Mouse (Mus musculus) heart, embryonic 11.5 days (tissue): ENCODE measurements around the gene Smco3. TPM values are rescaled to one million over a fixed set of nuclear protein-coding genes. Genes with fewer than 3 reads are reported as not detected.
A peak's percentile ranks its signal among the peaks of the same experiment; 100 is the strongest.

Experiments
- ATAC-seq: fragments of 200-750 bp; cut with Nextera tagmentation; replicated peaks from 2 replicates; pipeline ENCODE4 v1.8.0; 2017; ENCODE audit warnings: moderate library complexity; ENCODE audit not compliant: insufficient number of reproducible peaks, low FRiP score, low TSS enrichment
- H3K27ac ChIP-seq: fragments of 300-500 bp; sonication (generic); 2 replicates; pipeline ENCODE4 v1.5.1; 2014; ENCODE audit warnings: mild to moderate bottlenecking, low read depth, low read length
- H3K27me3 ChIP-seq: fragments of 300-500 bp; sonication (generic); 2 replicates; pipeline ENCODE4 v1.6.1; 2014; ENCODE audit warnings: mild to moderate bottlenecking, low read length, mixed read lengths; ENCODE audit not compliant: control insufficient read depth, insufficient read depth
- H3K36me3 ChIP-seq: fragments of 300-500 bp; sonication (generic); 2 replicates; pipeline ENCODE4 v1.6.1; 2014; ENCODE audit warnings: mild to moderate bottlenecking, low read length, moderate library complexity, mixed read lengths; ENCODE audit not compliant: control insufficient read depth, insufficient read depth
- H3K4me1 ChIP-seq: fragments of 300-500 bp; sonication (generic); 2 replicates; pipeline ENCODE4 v1.6.1; 2014; ENCODE audit warnings: low read length; ENCODE audit not compliant: control insufficient read depth, insufficient read depth
- H3K4me2 ChIP-seq: fragments of 300-500 bp; sonication (generic); 2 replicates; pipeline ENCODE4 v1.6.1; 2014; ENCODE audit warnings: mild to moderate bottlenecking, moderate library complexity
- H3K4me3 ChIP-seq: fragments of 300-500 bp; sonication (generic); 2 replicates; pipeline ENCODE4 v1.5.1; 2014; ENCODE audit warnings: low read depth, low read length
- H3K9ac ChIP-seq: fragments of 300-500 bp; sonication (generic); 2 replicates; pipeline ENCODE4 v1.6.1; 2014; ENCODE audit warnings: mild to moderate bottlenecking, low read depth, low read length, moderate library complexity
- H3K9me3 ChIP-seq: fragments of 300-500 bp; sonication (generic); replicated peaks from 2 replicates; pipeline ENCODE4 v1.6.1; 2016; ENCODE audit warnings: low read length; ENCODE audit not compliant: control insufficient read depth
- WGBS: fragments of 180-500 bp; shearing (Covaris S2); extraction: QIAGEN DNeasy Blood & Tissue Kit; methylation state at CpG from one replicate; pipeline ENCODE4 v1.1.7; 2014; ENCODE audit not compliant: insufficient replicate concordance; 5-methylcytosine and 5-hydroxymethylcytosine counted together
- polyA plus RNA-seq: library from polyadenylated mRNA; unstranded; fragments of >200 nt; fragmentation: Nextera tagmentation; extraction: Ambion mirVana; gene quantifications from 2 replicates; pipeline ENCODE4 v1.2.1, GENCODE M21; 2014

Gene Smco3
- polyA plus RNA-seq, 1 experiment from 2014 or later, result not detected

- 19% methylated on average over 18 of the region's 18 CpGs for WGBS
Observed at GRCm38 (mm10) chr6:136807395-136808013, 27.7 kb downstream of the Smco3 start.

GRCm38 (mm10) chr6:136806819-136807218 is 28.4 kb downstream of the Smco3 start:
- Histone ChIP-seq H3K36me3 (no peaks in the 10 kb centered on the region), H3K4me1 (peaks cover 12% of the 10 kb centered on the region), H3K27ac (no peak overlapping the region), H3K27me3 (no peaks in the 10 kb centered on the region), H3K4me2 (peak overlapping the region; percentile 69), H3K9me3 (no peaks in the 10 kb centered on the region), H3K4me3 (no peak overlapping the region), H3K9ac (0 out of 2 replicates have a peak overlapping the region, but pooled peaks have one; percentile 28)
- ATAC-seq, result no peak
- 64% methylated on average over 5 of the region's 5 CpGs for WGBS

More at GRCm38 (mm10) chr6:136807395-136808013, 27.7 kb downstream of the Smco3 start:
- peaks cover 12% of the 10 kb centered on the region for H3K4me1 ChIP-seq
- H3K9me3 ChIP-seq, result no peaks in the 10 kb centered on the region
- H3K4me3 ChIP-seq, result peak overlapping the region; percentile 87
- H3K27ac ChIP-seq, result peak overlapping the region; percentile 37; the same call in 1 of the 2 replicates
- no peak for ATAC-seq
- peak overlapping the region; percentile 69 for H3K4me2 ChIP-seq
- no peaks in the 10 kb centered on the region for H3K27me3 ChIP-seq
- H3K9ac ChIP-seq, result peak overlapping the region; percentile 52
- H3K36me3 ChIP-seq, result no peaks in the 10 kb centered on the region

- Histone ChIP-seq H3K27ac (0 out of 2 replicates have a peak overlapping the region, but pooled peaks have one; percentile 100), H3K27me3 (no peaks in the 10 kb centered on the region), H3K9ac (no peak overlapping the region), H3K4me1 (peaks cover 12% of the 10 kb centered on the region), H3K4me2 (no peak overlapping the region), H3K36me3 (no peaks in the 10 kb centered on the region), H3K9me3 (no peaks in the 10 kb centered on the region), H3K4me3 (no peak overlapping the region)
- no peak for ATAC-seq
- 88% methylated on average over 1 of the region's 1 CpGs for WGBS
Observed at GRCm38 (mm10) chr6:136805409-136805775, 29.9 kb downstream of the Smco3 start.

- H3K27ac ChIP-seq, result peak overlapping the region; percentile 100
- H3K9ac ChIP-seq, result peak overlapping the region; percentile 99
- H3K4me2 ChIP-seq, result peak overlapping the region; percentile 95
- no peaks in the 10 kb centered on the region for H3K27me3 ChIP-seq
- H3K36me3 ChIP-seq, result no peaks in the 10 kb centered on the region
- ATAC-seq, result no peak
- H3K4me3 ChIP-seq, result peak overlapping the region; percentile 75
- 32% methylated on average over 9 of the region's 9 CpGs for WGBS
- H3K9me3 ChIP-seq, result no peaks in the 10 kb centered on the region
- peaks cover 11% of the 10 kb centered on the region for H3K4me1 ChIP-seq
Observed at GRCm38 (mm10) chr6:136804705-136805408, 30.4 kb downstream of the Smco3 start.

GRCm38 (mm10) chr6:136803739-136804633 is 31.3 kb downstream of the Smco3 start, which contains the start of gene Hist4h4:
Gene Hist4h4 (minus strand): TSS chr6:136804415.
- H3K4me1 ChIP-seq, result peaks cover 3% of the 10 kb centered on the region
- under 1% methylated on average over 50 of the region's 50 CpGs for WGBS
- ATAC-seq, result peak; percentile 73

GRCm38 (mm10) chr6:136803093-136803738 is 32.0 kb downstream of the Smco3 start:
- peak overlapping the region; percentile 99 for H3K9ac ChIP-seq
- H3K4me3 ChIP-seq, result peak overlapping the region; percentile 75
- no peak for ATAC-seq
- peak overlapping the region; percentile 95 for H3K4me2 ChIP-seq
- no peaks in the 10 kb centered on the region for H3K9me3 ChIP-seq
- no peaks in the 10 kb centered on the region for H3K36me3 ChIP-seq
- H3K27me3 ChIP-seq, result no peaks in the 10 kb centered on the region
- peaks cover 3% of the 10 kb centered on the region for H3K4me1 ChIP-seq
- peak overlapping the region; percentile 100 for H3K27ac ChIP-seq
- WGBS, result 11% methylated on average over 12 of the region's 12 CpGs

More at GRCm38 (mm10) chr6:136803739-136804633, 31.3 kb downstream of the Smco3 start, which contains the start of gene Hist4h4:
- peak within 1 kb of the TSS; percentile 99 for H3K9ac ChIP-seq
- no peaks in the 10 kb centered on the region for H3K27me3 ChIP-seq
- peak within 1 kb of the TSS; percentile 100 for H3K27ac ChIP-seq
- H3K9me3 ChIP-seq, result no peaks in the 10 kb centered on the region
- H3K4me2 ChIP-seq, result peak within 1 kb of the TSS; percentile 95
- peak within 1 kb of the TSS; percentile 75 for H3K4me3 ChIP-seq
- no peaks in the 10 kb centered on the region for H3K36me3 ChIP-seq

- H3K4me1 ChIP-seq, result peaks cover 3% of the 10 kb centered on the region
- no peaks in the 10 kb centered on the region for H3K27me3 ChIP-seq
- H3K36me3 ChIP-seq, result no peaks in the 10 kb centered on the region
- no peak overlapping the region for H3K27ac ChIP-seq
- WGBS, result 76% methylated on average over 6 of the region's 6 CpGs
- H3K9me3 ChIP-seq, result no peaks in the 10 kb centered on the region
- no peak overlapping the region for H3K4me3 ChIP-seq
- no peak overlapping the region for H3K4me2 ChIP-seq
- no peak for ATAC-seq
- no peak overlapping the region for H3K9ac ChIP-seq
Observed at GRCm38 (mm10) chr6:136801274-136801673, 34.0 kb downstream of the Smco3 start.

- H3K27ac ChIP-seq, result no peak overlapping the region
- no peaks in the 10 kb centered on the region for H3K9me3 ChIP-seq
- H3K36me3 ChIP-seq, result no peaks in the 10 kb centered on the region
- no peak overlapping the region for H3K4me3 ChIP-seq
- no peak for ATAC-seq
- H3K4me2 ChIP-seq, result no peak overlapping the region
- peaks cover 3% of the 10 kb centered on the region for H3K4me1 ChIP-seq
- H3K27me3 ChIP-seq, result no peaks in the 10 kb centered on the region
- H3K9ac ChIP-seq, result no peak overlapping the region
- 85% methylated on average over 8 of the region's 8 CpGs for WGBS
Observed at GRCm38 (mm10) chr6:136800710-136801109, 34.5 kb downstream of the Smco3 start.
